In genomic region chr11:107730940-107731339, GRCm38 (mm10) we compare ENCODE assay signal across 12 mouse cellular contexts. TPM values are rescaled to one million over a fixed set of nuclear protein-coding genes. Genes with fewer than 3 reads are reported as not detected.
DNase-seq lines count a peak whose midpoint lies in the region; ATAC-seq lines count a peak whose summit lies in the region.
"Had no signal": no experiment of that assay in that cellular context is flagged by ENCODE, and none has a peak within 500 bp of the region (broad histone marks: within the 10 kb centered on the region; RNA-seq: fewer than 3 reads in every experiment).

No protein-coding gene starts in this region.

- peak; percentile 84 for ATAC-seq in frontal cortex, adult (ENCODE audit: low TSS enrichment)
- no peak for ATAC-seq in neural tube, embryonic 15.5 days (ENCODE audit: low FRiP score)
- ATAC-seq: liver, embryonic 12.5 days had no signal

- H3K4me1 ChIP-seq in neural tube, embryonic 15.5 days: 0 out of 2 replicates have a peak, but pooled peaks cover 2% of the 10 kb centered on the region
- peaks cover 3% of the 10 kb centered on the region; the same call in 1 of the 2 replicates for H3K4me1 ChIP-seq in embryonic facial prominence, embryonic 10.5 days
- H3K4me1 ChIP-seq: liver, embryonic 12.5 days had no signal

- DNase-seq in frontal cortex, postnatal 14 days (ENCODE audit: low spot score in 2 of 2): no peak
- DNase-seq in neural tube, embryonic 10.5 days (ENCODE audit: extremely low spot score, low spot score): no peak
- DNase-seq in gastrocnemius, postnatal 25 days: peak; percentile 64
- peak; percentile 39 for DNase-seq in right cerebral cortex, postnatal 25 days
- no peak for DNase-seq in spleen, postnatal 4 days (ENCODE audit: low spot score in 2 of 2)
- DNase-seq in embryonic facial prominence, embryonic 10.5 days (ENCODE audit: low spot score): no peak
- DNase-seq: B cell, adult 2 months had no signal

- no peak overlapping the region for H3K4me2 ChIP-seq in neural tube, embryonic 15.5 days
- H3K4me2 ChIP-seq: liver, embryonic 12.5 days had no signal

- 79% methylated on average over 4 of the region's 4 CpGs for WGBS in neural tube, embryonic 15.5 days
- 85% methylated on average over 4 of the region's 4 CpGs for WGBS in embryonic facial prominence, embryonic 10.5 days

- no peaks in the 10 kb centered on the region for H3K9me3 ChIP-seq in neural tube, embryonic 15.5 days (replicated peaks)
- no peaks in the 10 kb centered on the region for H3K9me3 ChIP-seq in embryonic facial prominence, embryonic 10.5 days
- H3K9me3 ChIP-seq: liver, embryonic 12.5 days had no signal

- no peak overlapping the region for H3K9ac ChIP-seq in neural tube, embryonic 15.5 days (replicated peaks)
- H3K9ac ChIP-seq: liver, embryonic 12.5 days had no signal

- H3K27ac ChIP-seq in neural tube, embryonic 15.5 days (replicated peaks): 0 out of 2 replicates have a peak overlapping the region, but pooled peaks have one; percentile 18
- no peak overlapping the region for H3K27ac ChIP-seq in embryonic facial prominence, embryonic 10.5 days (replicated peaks)
- H3K27ac ChIP-seq: liver, embryonic 12.5 days had no signal

- no peaks in the 10 kb centered on the region for H3K27me3 ChIP-seq in neural tube, embryonic 15.5 days (replicated peaks)
- no peaks in the 10 kb centered on the region for H3K27me3 ChIP-seq in embryonic facial prominence, embryonic 10.5 days (replicated peaks; ENCODE audit: low read depth, poor library complexity, severe bottlenecking)

- H3K4me3 ChIP-seq in neural tube, embryonic 15.5 days (replicated peaks): no peak overlapping the region
- no peak overlapping the region for H3K4me3 ChIP-seq in embryonic facial prominence, embryonic 10.5 days
- H3K4me3 ChIP-seq: erythroblast, embryonic 14.5 days; liver, embryonic 12.5 days had no signal

- H3K36me3 ChIP-seq in neural tube, embryonic 15.5 days: peaks cover 31% of the 10 kb centered on the region
- peaks cover 27% of the 10 kb centered on the region for H3K36me3 ChIP-seq in embryonic facial prominence, embryonic 10.5 days (replicated peaks)
- H3K36me3 ChIP-seq: liver, embryonic 12.5 days had no signal

RNA-seq across cellular contexts. Expression of gene Cacng1, which starts 14.6 kb away (rescaled TPM):
- 1.0 and 1.9 TPM in 2 replicates for polyA plus RNA-seq in neural tube, embryonic 15.5 days (2015; fragmentation: Nextera tagmentation; extraction: Ambion mirVana)
- total RNA-seq in gastrocnemius, postnatal 25 days (2021): 100 to 1,000 TPM; 226 to 264 TPM
- polyA plus RNA-seq in embryonic facial prominence, embryonic 10.5 days (2016; fragmentation: Nextera tagmentation; extraction: Ambion mirVana): not detected in 2 replicates
- total RNA-seq: megakaryocyte, adult 5-6 weeks had no signal
- polyA plus RNA-seq: erythroblast, embryonic 14.5 days; liver, embryonic 12.5 days had no signal

Comparison
In these comparisons a context has a peak if more than half of its experiments do, and no peak if none do; other contexts are left out.
1. DNase-seq: peak in gastrocnemius, postnatal 25 days (single experiment) and right cerebral cortex, postnatal 25 days (single experiment); none in frontal cortex, postnatal 14 days (0 of 2), neural tube, embryonic 10.5 days (single experiment), spleen, postnatal 4 days (0 of 2) and embryonic facial prominence, embryonic 10.5 days (single experiment).